Mouse (Mus musculus) embryonic facial prominence, embryonic 14.5 days (tissue): Measurements from ENCODE around the gene Mxi1. TPM values are rescaled to one million over a fixed set of nuclear protein-coding genes. Genes with fewer than 3 reads are reported as not detected.
A peak's percentile ranks its signal among the peaks of the same experiment; 100 is the strongest.

Experiments used
- ATAC-seq: fragments of 200-750 bp; cut with Nextera tagmentation; 2 replicates; pipeline ENCODE4 v1.8.0; 2017; ENCODE audit warnings: low read depth, moderate number of reproducible peaks, moderate TSS enrichment
- DNase-seq: peaks from one replicate; pipeline ENCODE4 v3.0.0-alpha.2; 2015; ENCODE audit warnings: low spot score
- H3K27ac ChIP-seq: fragments of 300-500 bp; sonication (generic); replicated peaks from 2 replicates; pipeline ENCODE4 v1.5.1; 2014; ENCODE audit warnings: low read depth, mild to moderate bottlenecking, low read length, moderate library complexity
- H3K27me3 ChIP-seq: fragments of 300-500 bp; sonication (generic); replicated peaks from 2 replicates; pipeline ENCODE4 v1.6.1; 2014; ENCODE audit warnings: low read length; ENCODE audit not compliant: control insufficient read depth, insufficient read depth
- H3K36me3 ChIP-seq: fragments of 300-500 bp; sonication (generic); 2 replicates; pipeline ENCODE4 v1.6.1; 2014; ENCODE audit warnings: low read length, mixed read lengths; ENCODE audit not compliant: control insufficient read depth, insufficient read depth
- H3K4me1 ChIP-seq: fragments of 300-500 bp; sonication (generic); 2 replicates; pipeline ENCODE4 v1.6.1; 2014; ENCODE audit warnings: antibody characterized with exemption, low read length; ENCODE audit not compliant: control insufficient read depth, insufficient read depth
- H3K4me2 ChIP-seq: fragments of 300-500 bp; sonication (generic); 2 replicates; pipeline ENCODE4 v1.6.1; 2014; ENCODE audit warnings: low read depth, mild to moderate bottlenecking, low read length, moderate library complexity, mixed read lengths
- H3K4me3 ChIP-seq: fragments of 300-500 bp; sonication (generic); 2 replicates; pipeline ENCODE4 v1.5.1; 2014; ENCODE audit warnings: low read depth, mild to moderate bottlenecking, low read length
- H3K9ac ChIP-seq: fragments of 300-500 bp; sonication (generic); 2 replicates; pipeline ENCODE4 v1.6.1; 2014; ENCODE audit warnings: low read depth, mild to moderate bottlenecking, low read length, moderate library complexity, mixed read lengths
- H3K9me3 ChIP-seq: fragments of 300-500 bp; sonication (generic); 2 replicates; pipeline ENCODE4 v1.6.1; 2016; ENCODE audit warnings: low read length; ENCODE audit not compliant: control insufficient read depth
- WGBS: fragments of 180-500 bp; shearing (Covaris S2); extraction: QIAGEN DNeasy Blood & Tissue Kit; methylation state at CpG from one replicate; pipeline ENCODE4 v1.1.7; 2014; 5-methylcytosine and 5-hydroxymethylcytosine counted together
- polyA plus RNA-seq: library from polyadenylated mRNA; unstranded; fragments of >200 nt; fragmentation: Nextera tagmentation; extraction: Ambion mirVana; gene quantifications from 2 replicates; pipeline ENCODE4 v1.2.1, GENCODE M21; 2014

The Mxi1 gene
- polyA plus RNA-seq, 1 experiment from 2014 or later: 36.0 TPM

DNA sequence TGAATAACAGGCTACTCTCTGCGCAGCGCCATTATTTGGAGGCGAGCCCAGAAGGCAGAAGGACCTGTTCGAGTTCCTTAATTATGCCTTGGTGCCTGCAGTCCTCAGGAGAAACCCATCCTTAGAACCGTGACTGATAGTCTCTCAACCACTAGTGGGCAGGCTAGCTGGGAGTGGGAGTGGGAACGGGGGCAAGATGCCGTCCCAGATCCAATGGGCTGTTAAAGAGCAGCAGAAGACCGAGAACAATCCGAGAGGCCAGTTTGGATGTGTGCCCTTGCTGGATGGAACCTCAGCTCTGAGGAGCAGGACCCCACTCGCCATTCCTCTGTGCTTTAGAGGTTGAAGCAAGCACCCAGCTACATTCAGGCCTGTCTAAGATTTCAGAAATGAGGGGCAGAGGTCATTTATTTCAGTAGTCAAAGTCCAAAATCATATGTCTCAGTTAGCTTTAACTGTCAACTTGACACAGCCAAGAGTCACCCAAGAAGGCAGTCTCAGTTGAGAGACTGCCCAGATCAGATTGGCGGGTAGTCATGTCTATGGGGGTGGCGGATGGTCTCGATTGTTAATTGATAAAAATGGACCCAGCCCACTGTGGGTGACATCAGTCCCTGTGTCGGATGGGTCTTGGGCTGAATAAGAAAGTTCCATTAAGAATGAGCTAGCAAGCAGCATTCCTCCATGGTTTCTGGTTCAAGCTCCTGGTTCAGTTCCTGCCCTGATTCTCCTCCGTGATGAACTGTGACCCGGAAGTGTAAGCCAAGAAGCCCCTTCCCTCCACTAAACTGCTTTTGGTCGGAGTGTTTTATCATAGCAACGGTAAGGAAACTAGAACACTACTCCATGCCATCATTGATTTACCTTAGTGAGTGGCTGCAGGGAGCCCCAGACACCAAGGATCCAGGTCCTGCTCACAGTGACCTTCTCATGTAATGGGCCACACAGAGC, 112.3 kb downstream of the Mxi1 start:
- Histone ChIP-seq H3K36me3 (no peaks in the 10 kb centered on the region), H3K4me2 (no peak overlapping the region), H3K9ac (no peak overlapping the region), H3K4me3 (no peak overlapping the region), H3K9me3 (no peaks in the 10 kb centered on the region), H3K4me1 (peaks cover 6% of the 10 kb centered on the region; the same call in 1 of the 2 replicates), H3K27me3 (no peaks in the 10 kb centered on the region), H3K27ac (no peak overlapping the region)
- no peak for ATAC-seq
- DNase-seq: peak; percentile 41
- WGBS: 66% methylated on average over 18 of the region's 18 CpGs

DNA sequence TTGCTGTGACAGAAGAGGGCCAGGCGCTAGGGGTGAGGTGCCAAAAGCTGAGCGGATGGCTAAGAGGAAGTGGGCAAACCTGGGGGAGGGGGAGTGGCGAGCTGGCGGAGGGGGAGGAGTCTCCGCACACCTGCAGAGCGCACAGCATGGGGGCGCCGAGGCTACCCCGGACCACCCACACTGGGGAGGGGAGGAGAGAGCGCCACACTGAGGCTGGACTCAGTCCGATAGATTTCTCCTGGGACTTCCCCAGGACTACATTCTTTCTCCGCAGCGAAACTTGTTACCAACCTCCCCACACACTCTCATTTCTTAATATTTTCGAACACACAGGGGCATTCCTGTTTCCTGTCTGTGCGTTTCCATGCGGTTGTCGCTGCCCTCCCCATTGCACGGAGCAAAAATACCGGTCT, 113.0 kb downstream of the Mxi1 start:
- Histone ChIP-seq H3K9ac (no peak overlapping the region), H3K4me2 (peak overlapping the region; percentile 29; the same call in 1 of the 2 replicates), H3K9me3 (no peaks in the 10 kb centered on the region), H3K4me1 (peaks cover 6% of the 10 kb centered on the region; the same call in 1 of the 2 replicates), H3K27ac (no peak overlapping the region), H3K36me3 (no peaks in the 10 kb centered on the region), H3K27me3 (no peaks in the 10 kb centered on the region), H3K4me3 (no peak overlapping the region)
- ATAC-seq (no peak), DNase-seq (no peak)
- 20% methylated on average over 18 of the region's 19 CpGs for WGBS

DNA sequence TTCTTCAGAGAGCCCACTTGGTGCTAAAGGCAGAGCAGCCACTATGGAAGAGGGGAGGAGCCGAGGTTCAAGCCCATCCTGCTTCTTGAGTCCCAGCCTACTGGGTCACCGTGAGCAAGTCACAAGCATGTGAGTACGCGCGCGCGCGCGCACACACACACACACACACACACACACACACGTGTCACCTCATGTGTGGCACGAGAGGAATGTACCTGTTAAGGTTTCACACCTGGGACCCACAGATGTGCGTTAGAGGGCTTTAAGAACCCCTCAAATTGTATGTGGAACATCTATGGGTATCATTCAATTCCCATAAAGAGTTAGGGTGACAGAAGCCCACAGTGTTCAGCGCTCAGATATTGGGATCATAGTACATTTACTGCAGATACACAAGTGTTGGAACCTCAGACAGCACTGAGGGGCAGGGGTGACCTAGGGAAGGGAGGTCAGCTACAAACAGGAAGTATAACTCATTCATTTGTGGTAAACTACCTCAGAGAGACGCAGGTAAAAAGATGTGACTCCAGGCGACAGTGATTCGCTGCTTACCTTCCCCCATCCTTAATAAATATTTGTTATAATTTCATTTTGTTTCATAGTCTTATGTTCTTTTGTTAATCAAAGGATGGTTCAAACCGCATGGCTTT, 113.6 kb downstream of the Mxi1 start:
- Histone ChIP-seq H3K27me3 (no peaks in the 10 kb centered on the region), H3K27ac (no peak overlapping the region), H3K9me3 (no peaks in the 10 kb centered on the region), H3K4me1 (peaks cover 6% of the 10 kb centered on the region; the same call in 1 of the 2 replicates), H3K9ac (no peak overlapping the region), H3K4me3 (no peak overlapping the region), H3K36me3 (no peaks in the 10 kb centered on the region), H3K4me2 (peak overlapping the region; percentile 29; the same call in 1 of the 2 replicates)
- no peak for ATAC-seq
- DNase-seq: no peak
- WGBS: 72% methylated on average over 16 of the region's 17 CpGs

DNA sequence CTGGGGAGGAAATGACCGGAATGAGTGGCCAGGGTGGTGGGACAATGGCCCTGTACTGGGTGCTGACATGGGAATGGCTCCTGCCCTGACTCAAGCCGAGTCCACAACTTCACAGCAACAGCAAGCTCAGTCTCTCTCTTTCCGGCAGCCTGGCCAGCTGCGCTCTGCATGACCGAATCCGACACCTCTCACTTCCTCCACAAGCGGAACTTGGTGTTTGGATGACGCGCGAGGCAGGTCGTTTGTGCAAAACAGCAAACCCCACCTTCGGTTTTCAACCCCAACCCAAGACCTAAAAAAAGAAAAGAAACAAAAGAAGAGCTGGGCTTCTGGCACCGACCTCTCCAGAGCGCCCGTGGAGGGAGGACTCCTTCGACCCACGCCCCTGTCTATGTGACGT, 114.3 kb downstream of the Mxi1 start:
- H3K4me2 ChIP-seq: no peak overlapping the region
- H3K9ac ChIP-seq: no peak overlapping the region
- ATAC-seq (no peak), DNase-seq (peak; percentile 41)
- H3K27me3 ChIP-seq: no peaks in the 10 kb centered on the region
- no peak overlapping the region for H3K27ac ChIP-seq
- peaks cover 6% of the 10 kb centered on the region; the same call in 1 of the 2 replicates for H3K4me1 ChIP-seq
- H3K9me3 ChIP-seq: no peaks in the 10 kb centered on the region
- 52% methylated on average over 18 of the region's 18 CpGs for whole genome bisulfite sequencing
- no peaks in the 10 kb centered on the region for H3K36me3 ChIP-seq
- H3K4me3 ChIP-seq: no peak overlapping the region

Other genes with a start within 250 kb of the Mxi1 start
- 76.2 and 89.1 TPM in 2 replicates for gene Add3, start 170.1 kb upstream of the Mxi1 start, polyA plus RNA-seq
- 6.4 TPM in 1 of 2 replicates, not detected in the other for gene Gm10197, start 61.2 kb downstream of the Mxi1 start, polyA plus RNA-seq
- gene Smndc1, start 80.1 kb downstream of the Mxi1 start, polyA plus RNA-seq: 38.8 and 40.2 TPM in 2 replicates
- gene Dusp5, start 218.6 kb downstream of the Mxi1 start, polyA plus RNA-seq: 2.2 and 3.3 TPM in 2 replicates